In the genomic region with DNA sequence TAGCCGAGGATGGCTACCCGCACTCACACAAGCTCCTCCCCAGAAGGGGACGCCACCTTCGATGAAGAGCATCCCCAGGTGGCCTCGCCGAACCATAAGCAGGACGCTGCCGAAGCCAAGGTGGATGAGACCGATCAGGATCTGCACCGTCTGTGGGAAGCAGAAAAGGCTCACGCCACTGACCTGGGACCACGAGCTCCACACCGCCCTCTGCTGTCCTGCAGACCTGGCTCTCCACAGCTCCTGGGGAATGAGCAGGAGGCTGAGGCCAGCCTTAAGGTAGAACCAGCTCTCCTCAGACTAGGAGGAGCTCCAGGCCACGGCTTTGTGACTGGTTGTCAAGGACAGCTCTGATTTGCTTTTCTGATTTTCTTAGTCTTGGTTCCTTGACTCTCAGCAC, we compare ENCODE assay signal across 1 mouse cellular context.
TF ChIP-seq lines count a peak whose summit lies in the region.

No protein-coding gene starts in this region.

TF ChIP-seq in MEL, 35 proteins besides CTCF, POLR2A, EP300 and RAD21 (continued from another document):
- no peak for TF ChIP-seq POLR2AphosphoS5 (IDR thresholded peaks at IDR 0.05; ENCODE audit: borderline replicate concordance, low read depth, low read length)
TF ChIP-seq in MEL: peak in this region for 1.
